Mouse (Mus musculus) granulocyte monocyte progenitor cell, adult 5-6 weeks (primary cell): ENCODE measurements at regions not wholly inside any gene's neighbourhood (a gene's known extent, or its start where the extent isn't known, plus 50 kb on each side); places are given as distances from the start of the nearest gene placed in this dataset.
"Not testable (repeated sequence)": the region's sequence is repeated elsewhere in the genome, so short reads cannot be mapped to it uniquely, and the experiment has no call there.

Experiments
- ATAC-seq: replicated peaks from 2 replicates; pipeline ENCODE4 v1.8.0; 2016; ENCODE audit warnings: mild to moderate bottlenecking, moderate TSS enrichment, inconsistent platforms; ENCODE audit not compliant: poor library complexity, severe bottlenecking

DNA sequence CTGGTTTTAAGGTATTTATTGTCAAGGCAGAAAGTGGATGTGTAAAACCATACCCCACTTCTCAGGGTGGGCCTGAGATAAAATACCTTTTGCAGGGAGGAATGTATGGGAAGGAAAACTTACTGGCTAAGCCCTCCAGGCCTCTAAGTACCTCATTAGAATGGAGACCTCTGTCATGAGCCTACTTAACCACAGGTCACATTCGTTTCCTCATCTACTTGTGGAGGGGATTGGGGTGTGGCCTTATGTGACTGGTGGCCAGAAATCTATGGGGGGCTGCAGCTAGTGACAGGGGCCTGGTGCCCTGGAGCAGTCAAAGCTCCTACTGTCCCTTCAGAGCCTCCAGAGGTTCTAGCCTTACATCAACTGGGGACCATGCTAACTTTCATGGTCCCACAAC lies 1020.0 kb downstream of the Adam6a start:
- peak; percentile 65 for ATAC-seq

DNA sequence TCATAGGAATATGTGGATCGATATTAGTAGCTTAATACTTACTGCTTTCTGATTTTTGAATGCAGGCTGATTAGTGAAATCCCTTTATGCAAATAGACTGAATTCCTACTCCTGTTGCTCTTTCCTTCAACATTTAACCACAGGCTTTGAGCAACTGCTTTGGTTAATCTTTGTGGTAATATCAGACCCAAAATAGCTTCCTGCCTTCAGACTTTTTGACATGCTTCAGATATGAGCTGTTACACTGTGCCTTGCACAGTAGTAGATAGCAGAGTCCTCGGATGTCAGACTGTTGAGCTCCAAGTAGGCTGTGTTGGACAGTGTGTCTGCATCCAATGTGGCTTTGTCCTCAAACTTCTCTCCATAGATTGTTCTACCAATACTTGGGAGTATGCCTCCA lies 1020.6 kb downstream of the Adam6a start:
- peak; percentile 70 for ATAC-seq

DNA sequence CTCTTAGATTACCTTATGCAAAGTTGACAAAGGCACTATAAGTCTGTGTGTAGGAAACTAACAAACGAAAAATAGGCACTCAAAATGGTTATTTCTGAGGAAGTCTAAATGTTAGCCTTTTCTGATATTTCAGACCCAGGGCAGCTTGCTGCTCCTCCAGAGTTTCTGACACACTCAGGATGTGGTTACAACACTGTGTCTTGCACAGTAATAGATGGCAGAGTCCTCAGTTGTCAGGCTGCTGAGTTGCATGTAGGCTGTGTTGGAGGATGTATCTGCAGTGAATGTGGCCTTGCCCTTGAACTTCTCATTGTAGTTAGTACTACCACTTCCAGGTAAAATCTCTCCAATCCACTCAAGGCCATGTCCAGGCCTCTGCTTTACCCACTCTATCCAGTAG lies 1039.7 kb downstream of the Adam6a start:
- ATAC-seq, result peak; percentile 33; the same call in 1 of the 2 replicates

DNA sequence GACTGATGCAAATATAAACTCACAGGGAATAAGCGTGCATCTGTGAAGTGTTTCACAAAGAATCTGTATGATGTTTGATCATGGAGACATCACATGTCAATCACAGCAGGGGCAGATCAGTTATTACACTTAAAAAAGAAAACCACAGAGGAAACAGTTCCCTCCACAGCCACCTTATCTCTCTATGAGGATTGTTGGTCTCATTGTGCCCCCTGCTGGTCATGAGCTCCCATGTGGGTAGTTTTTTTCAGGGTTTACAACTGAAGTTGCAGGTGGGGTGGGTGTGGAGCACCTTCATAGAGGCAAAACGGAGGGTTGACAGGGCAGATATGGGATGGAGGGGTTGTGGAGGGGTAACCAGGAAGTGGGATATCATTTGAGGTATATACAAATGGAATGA lies 1043.5 kb downstream of the Adam6a start:
- ATAC-seq, result peak; percentile 97

DNA sequence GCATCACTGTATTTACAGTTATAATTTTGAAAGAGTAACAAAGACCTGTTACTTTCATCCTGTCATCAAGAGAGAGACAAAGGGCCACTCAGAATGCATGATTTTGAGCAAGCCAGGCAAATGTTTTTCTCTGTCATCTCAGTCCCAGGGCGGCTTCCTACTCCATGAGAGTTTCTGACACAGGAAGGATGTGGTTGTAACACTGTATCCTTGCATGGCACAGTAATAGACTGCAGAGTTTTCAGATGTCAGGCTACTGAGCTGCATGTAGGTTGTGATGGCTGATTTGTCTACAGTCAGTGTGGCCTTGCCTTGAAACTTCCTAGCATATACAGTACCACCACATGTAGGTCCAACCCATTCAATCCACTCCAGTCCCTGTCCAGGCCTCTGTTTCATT lies 1054.0 kb downstream of the Adam6a start:
- ATAC-seq, result peak; percentile 30; the same call in 1 of the 2 replicates

DNA sequence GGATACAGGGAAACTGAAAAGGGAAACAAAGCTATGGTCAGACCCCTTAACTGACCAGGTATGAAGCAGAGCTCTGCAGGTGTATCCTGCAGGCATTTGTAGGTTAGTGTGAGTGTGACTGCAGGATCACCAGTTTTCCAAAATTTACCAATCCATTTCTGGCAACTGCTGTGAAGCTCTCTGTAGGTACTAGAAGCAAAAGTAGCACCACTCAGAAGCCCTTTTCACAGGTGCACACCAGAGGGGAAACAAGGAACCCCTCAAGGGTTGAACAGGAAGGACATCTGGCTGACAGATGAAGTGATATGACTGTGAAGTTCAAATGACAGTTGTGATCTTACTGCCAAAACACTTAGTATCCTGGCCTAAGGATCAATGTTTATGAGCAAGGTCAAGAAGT lies 1065.5 kb downstream of the Adam6a start:
- no peak for ATAC-seq

DNA sequence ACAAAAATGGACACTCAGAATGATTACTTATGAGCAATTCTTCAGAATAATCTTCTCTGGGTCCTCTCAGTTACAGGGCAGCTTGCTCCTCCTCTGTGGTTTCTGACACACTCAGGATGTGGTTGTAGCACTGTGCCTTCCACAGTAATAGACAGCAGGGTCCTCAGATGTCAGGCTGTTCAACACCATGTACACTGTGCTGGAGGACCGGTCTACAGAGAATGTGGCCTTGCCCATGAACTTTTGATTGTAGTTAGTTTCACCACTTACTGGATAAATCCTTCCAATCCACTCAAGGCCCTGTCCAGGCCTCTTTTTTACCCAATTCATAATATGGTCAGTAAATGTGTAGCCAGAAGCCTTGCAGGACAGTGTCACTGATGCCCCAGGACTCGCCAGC lies 1068.4 kb downstream of the Adam6a start:
- peak; percentile 62 for ATAC-seq

DNA sequence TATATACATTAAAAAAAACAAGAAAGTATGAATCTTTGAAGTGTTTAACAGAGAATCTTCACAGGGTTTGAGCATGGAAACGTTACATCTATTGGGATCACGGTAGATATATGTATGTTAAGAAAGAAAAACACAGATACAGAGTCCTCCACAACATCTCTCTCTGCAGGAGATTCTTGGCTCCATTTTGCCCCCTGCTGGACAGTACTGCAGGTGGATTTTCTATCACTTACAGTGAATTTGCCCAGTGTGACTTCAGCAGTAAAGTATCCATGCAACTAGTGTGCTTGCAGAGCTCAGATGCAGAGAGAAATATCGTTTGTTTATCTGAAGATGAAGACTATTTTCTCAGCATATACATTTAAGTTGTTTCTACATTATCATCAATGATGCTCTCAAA lies 1071.5 kb downstream of the Adam6a start:
- peak; percentile 68 for ATAC-seq

DNA sequence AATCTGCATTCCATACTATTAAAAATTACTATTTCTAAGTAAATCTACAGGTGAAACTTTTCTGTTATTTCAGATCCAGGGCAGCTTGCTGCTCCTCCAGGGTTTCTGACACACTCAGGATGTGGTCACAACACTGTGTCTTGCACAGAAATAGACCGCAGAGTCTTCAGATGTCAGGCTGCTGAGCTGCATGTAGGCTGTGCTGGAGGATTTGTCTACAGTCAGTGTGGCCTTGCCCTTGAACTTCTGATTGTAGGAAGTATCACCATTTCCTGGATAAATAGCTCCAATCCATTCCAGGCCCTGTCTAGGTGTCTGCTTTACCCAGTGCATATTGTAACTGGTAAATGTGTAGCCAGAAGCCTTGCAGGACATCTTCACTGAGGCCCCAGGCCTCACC lies 1072.0 kb downstream of the Adam6a start:
- no peak for ATAC-seq

DNA sequence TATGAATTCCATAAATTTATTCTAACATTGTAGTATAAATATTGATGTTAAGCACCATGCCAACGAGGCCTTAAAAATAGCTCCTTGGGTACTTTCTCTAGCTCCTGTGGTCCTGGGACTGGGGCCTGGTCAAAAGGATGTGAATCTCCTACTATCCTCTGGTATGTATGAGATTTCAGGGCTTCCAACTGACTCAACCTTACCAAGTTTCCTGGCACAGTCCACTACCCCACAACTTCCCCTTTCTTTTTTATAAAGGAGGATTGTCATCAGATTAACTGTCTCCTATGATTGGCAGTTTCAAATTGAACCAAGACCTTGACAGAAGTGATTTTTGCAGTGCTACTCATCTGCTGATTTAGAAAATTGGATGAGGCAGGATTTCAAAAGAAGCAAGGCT lies 1097.4 kb downstream of the Adam6a start:
- ATAC-seq, result peak; percentile 99

DNA sequence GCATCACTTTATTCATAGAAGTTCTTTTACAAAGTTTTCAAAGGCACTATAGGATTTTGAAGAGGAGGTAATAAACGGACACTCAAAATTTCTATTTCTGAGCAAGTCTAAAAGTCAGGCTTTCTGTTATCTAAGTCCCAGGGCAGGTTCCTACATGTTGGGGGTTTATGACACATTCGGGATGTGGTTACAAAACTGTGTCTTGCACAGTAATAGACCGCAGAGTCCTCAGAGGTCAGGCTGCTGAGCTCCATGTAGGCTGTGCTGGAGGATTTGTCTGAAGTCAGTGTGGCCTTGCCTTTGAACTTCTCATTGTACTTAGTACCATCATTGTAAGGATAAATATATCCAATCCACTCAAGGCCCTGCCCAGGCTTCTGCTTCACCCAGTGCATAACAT lies 1102.7 kb downstream of the Adam6a start:
- ATAC-seq, result peak; percentile 87

DNA sequence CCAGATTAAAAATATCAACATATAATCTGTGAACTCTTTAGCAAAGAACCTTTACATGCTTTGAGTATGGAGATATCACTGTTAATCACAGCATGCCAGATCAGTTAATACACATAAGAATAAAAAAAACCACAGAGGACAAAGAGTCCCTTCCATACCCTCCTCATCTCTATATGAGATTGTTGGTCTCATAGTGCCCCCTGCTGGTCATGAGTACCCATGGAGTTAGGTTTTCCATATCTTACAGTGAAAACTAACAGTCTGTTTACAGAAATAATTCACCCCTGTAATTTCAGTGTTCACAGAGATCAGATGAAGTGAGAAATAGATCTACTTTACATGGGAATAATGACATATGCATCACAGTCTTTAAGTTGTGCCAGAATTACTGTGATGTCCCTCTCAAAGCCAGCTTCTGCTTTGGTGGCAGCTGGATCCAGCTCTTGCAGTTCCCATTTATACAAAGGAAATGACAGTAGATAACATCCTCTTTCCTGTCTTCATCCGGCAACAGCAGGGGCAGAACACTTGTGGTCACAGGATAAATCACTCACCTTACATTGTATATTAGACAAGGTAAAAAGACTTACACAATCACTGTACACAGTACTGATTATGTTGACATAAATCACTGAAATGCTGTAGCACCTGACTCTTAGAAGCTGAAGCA lies 1106.9 kb downstream of the Adam6a start:
- ATAC-seq, result peak; percentile 71

DNA sequence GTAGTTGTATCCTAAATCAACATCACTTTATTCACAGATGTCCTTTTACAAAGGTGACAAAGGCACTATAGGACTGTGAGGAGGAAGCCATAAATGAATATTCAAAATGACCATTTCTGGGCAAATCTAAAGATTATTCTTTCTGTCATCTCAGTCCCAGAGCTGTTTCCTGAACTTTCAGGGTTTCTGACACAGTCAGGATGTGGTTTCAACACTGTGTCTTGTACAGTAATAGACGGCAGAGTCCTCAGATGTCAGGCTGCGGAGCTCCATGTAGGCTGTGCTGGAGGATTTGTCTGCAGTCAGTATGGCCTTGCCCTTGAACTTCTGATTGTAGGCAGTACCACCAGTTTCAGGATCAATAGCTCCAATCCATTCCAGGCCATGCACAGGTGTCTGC lies 1113.4 kb downstream of the Adam6a start:
- not testable (repeated sequence) for ATAC-seq
